Mouse (Mus musculus): ENCODE data around the gene Cpt1b. TPM values are rescaled to one million over a fixed set of nuclear protein-coding genes. Genes with fewer than 3 reads are reported as not detected.
A peak's percentile ranks its signal among the peaks of the same experiment; 100 is the strongest.

Cpt1b gene
- total and polyA plus RNA-seq, 2 experiments from 2014 or later = 412 to 674 TPM

GRCm38 (mm10) chr15:89376040-89376439 lies 49.6 kb downstream of the Cpt1b start:
- TF ChIP-seq EP300 (IDR thresholded peaks at IDR 0.05; ENCODE audit: low read depth) (no peak), CTCF (IDR thresholded peaks at IDR 0.05; ENCODE audit: low read depth) (no peak)
- peaks cover 12% of the 10 kb centered on the region for H3K36me3 ChIP-seq (replicated peaks; ENCODE audit: control insufficient read depth, insufficient read depth, low read length)
- H3K27ac ChIP-seq (ENCODE audit: low read depth) = no peak overlapping the region
- H3K9ac ChIP-seq (replicated peaks; ENCODE audit: low read depth, low read length) = no peak overlapping the region
- 66% methylated on average over 7 of the region's 7 CpGs for WGBS
- H3K4me2 ChIP-seq (ENCODE audit: low read depth, low read length) = no peak overlapping the region
- H3K4me3 ChIP-seq (ENCODE audit: low read depth, low read length) = no peak overlapping the region
- no peak for DNase-seq (ENCODE audit: low spot score)
- peaks cover 40% of the 10 kb centered on the region for H3K27me3 ChIP-seq (ENCODE audit: control insufficient read depth, insufficient read depth, low read length)
- no peaks in the 10 kb centered on the region for H3K9me3 ChIP-seq (replicated peaks; ENCODE audit: control insufficient read depth, low read length)
- peaks cover 12% of the 10 kb centered on the region; the same call in 1 of the 2 replicates for H3K4me1 ChIP-seq (ENCODE audit: control insufficient read depth, insufficient read depth)
- no peak for ATAC-seq (ENCODE audit: insufficient read depth, low read depth)

DNA sequence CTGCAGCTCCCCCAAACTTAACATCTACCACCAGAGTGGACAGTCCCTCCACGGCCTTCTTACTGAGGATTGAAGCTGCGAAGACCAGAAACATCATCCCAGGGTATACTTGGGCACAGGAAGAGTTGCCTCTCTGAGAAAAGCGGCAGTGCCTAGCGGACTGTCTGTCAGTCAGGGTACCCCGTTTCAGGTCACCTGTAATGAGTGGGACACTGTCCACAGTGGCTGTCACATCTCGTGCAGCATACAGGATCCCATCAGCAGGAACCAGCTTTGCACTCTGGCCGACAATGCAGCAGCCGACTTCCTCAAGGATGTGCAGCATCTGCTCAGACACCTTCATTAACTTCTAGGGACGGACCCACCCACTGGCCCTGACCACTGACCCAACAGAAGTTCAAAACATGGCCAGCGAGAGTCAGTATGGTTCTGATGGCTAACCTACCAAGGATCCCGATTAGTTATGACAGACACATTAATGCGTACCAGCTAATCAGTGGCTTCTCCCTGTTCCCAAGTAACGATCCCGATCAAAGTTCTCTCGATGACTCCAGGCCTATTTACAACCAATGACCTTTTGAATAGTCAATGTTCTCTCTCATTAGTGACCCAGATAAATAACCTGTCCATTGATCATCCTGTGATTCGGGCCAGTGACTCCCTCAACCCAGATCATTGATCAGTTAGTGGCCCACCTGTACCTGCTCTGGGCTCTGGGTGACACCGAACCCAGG lies 50.7 kb downstream of the Cpt1b start:
- WGBS = 90% methylated on average over 17 of the region's 17 CpGs
- no peak for ATAC-seq (ENCODE audit: insufficient read depth, low read depth)
- H3K4me3 ChIP-seq (ENCODE audit: low read depth, low read length) = no peak overlapping the region
- H3K4me2 ChIP-seq (ENCODE audit: low read depth, low read length) = no peak overlapping the region
- peaks cover 22% of the 10 kb centered on the region for H3K36me3 ChIP-seq (replicated peaks; ENCODE audit: control insufficient read depth, insufficient read depth, low read length)
- H3K4me1 ChIP-seq (ENCODE audit: control insufficient read depth, insufficient read depth) = peaks cover 12% of the 10 kb centered on the region; the same call in 1 of the 2 replicates
- no peak overlapping the region for H3K27ac ChIP-seq (ENCODE audit: low read depth)
- H3K27me3 ChIP-seq (ENCODE audit: control insufficient read depth, insufficient read depth, low read length) = peaks cover 35% of the 10 kb centered on the region
- no peak overlapping the region for H3K9ac ChIP-seq (replicated peaks; ENCODE audit: low read depth, low read length)
- no peaks in the 10 kb centered on the region for H3K9me3 ChIP-seq (replicated peaks; ENCODE audit: control insufficient read depth, low read length)
- DNase-seq (ENCODE audit: low spot score) = no peak
- TF ChIP-seq CTCF (IDR thresholded peaks at IDR 0.05; ENCODE audit: low read depth) = no peak
- TF ChIP-seq EP300 (IDR thresholded peaks at IDR 0.05; ENCODE audit: low read depth) = no peak

DNA sequence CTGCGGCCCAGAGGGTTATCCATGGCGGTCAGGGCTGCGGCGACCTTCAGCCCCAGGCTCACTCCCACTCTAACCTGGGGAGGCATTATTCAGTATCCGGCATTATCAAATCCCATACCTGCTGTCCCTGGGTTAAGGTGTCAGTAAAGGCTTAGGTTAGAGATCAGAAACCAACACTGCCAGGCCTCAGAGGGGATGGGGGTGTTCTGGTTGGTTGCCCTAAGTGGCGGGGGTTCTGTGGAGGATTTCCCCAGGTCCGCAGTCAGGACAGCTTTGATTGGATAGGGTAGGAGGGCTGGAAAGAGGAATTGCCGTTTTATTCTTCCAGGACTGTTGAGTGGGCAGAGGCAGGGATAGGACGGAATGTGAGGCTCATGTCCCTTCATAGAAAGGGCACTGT lies 51.3 kb downstream of the Cpt1b start:
- no peak for TF ChIP-seq CTCF (IDR thresholded peaks at IDR 0.05; ENCODE audit: low read depth)
- TF ChIP-seq EP300 (IDR thresholded peaks at IDR 0.05; ENCODE audit: low read depth) = no peak
- ATAC-seq (ENCODE audit: insufficient read depth, low read depth) (no peak), DNase-seq (ENCODE audit: low spot score) (no peak)
- H3K9ac ChIP-seq (replicated peaks; ENCODE audit: low read depth, low read length) = peak overlapping the region; percentile 57
- H3K36me3 ChIP-seq (replicated peaks; ENCODE audit: control insufficient read depth, insufficient read depth, low read length) = peaks cover 29% of the 10 kb centered on the region
- H3K4me2 ChIP-seq (ENCODE audit: low read depth, low read length) = peak overlapping the region; percentile 79
- peaks cover 32% of the 10 kb centered on the region for H3K27me3 ChIP-seq (ENCODE audit: control insufficient read depth, insufficient read depth, low read length)
- H3K27ac ChIP-seq (ENCODE audit: low read depth) = peak overlapping the region; percentile 87
- H3K4me1 ChIP-seq (ENCODE audit: control insufficient read depth, insufficient read depth) = peaks cover 12% of the 10 kb centered on the region; the same call in 1 of the 2 replicates
- H3K4me3 ChIP-seq (ENCODE audit: low read depth, low read length) = peak overlapping the region; percentile 60
- no peaks in the 10 kb centered on the region for H3K9me3 ChIP-seq (replicated peaks; ENCODE audit: control insufficient read depth, low read length)
- 43% methylated on average over 9 of the region's 9 CpGs for WGBS

DNA sequence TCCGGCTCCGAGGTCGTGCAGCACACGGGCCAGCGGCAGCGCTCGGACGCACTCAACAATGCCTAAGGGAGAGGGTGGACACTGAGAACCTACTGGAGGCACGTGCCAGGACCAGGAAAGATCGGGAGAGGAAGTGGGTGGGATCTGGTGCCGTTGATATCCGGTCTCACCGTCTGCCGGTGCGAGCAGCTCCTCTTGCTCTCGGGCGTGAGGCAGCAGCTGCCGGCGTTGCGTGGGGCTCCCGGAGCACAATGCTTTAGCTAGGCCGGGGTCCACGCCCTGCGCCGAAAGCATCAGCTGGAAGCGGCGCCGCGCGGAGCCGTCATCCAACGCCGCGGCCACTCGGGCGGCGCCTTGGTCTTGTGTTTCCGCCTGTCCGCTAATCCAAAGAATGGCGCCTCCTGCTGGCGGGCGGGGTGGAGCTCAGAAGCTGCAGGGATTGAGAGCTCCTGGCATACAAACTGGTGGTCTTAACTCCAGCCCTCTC lies 51.9 kb downstream of the Cpt1b start, which contains the start of gene Sco2:
Gene Sco2, minus strand, starts transcription at position 85 of the 487 bp plus-strand sequence.
- peak within 1 kb of the TSS; percentile 87 for H3K27ac ChIP-seq (ENCODE audit: low read depth)
- peak; percentile 81 for DNase-seq (ENCODE audit: low spot score)
- H3K9ac ChIP-seq (replicated peaks; ENCODE audit: low read depth, low read length) = peak within 1 kb of the TSS; percentile 57
- H3K4me1 ChIP-seq (ENCODE audit: control insufficient read depth, insufficient read depth) = peaks cover 8% of the 10 kb centered on the region; the same call in 1 of the 2 replicates
- H3K9me3 ChIP-seq (replicated peaks; ENCODE audit: control insufficient read depth, low read length) = no peaks in the 10 kb centered on the region
- H3K4me2 ChIP-seq (ENCODE audit: low read depth, low read length) = peak within 1 kb of the TSS; percentile 79
- peak; percentile 81 for ATAC-seq (ENCODE audit: insufficient read depth, low read depth)
- H3K27me3 ChIP-seq (ENCODE audit: control insufficient read depth, insufficient read depth, low read length) = peaks cover 26% of the 10 kb centered on the region
- TF ChIP-seq EP300 (IDR thresholded peaks at IDR 0.05; ENCODE audit: low read depth) = peak; percentile 80; the same call in 1 of the 2 replicates
- TF ChIP-seq CTCF (IDR thresholded peaks at IDR 0.05; ENCODE audit: low read depth) = peak; percentile 75
- peak within 1 kb of the TSS; percentile 60 for H3K4me3 ChIP-seq (ENCODE audit: low read depth, low read length)
- WGBS = 0% methylated on average over 42 of the region's 42 CpGs
- H3K36me3 ChIP-seq (replicated peaks; ENCODE audit: control insufficient read depth, insufficient read depth, low read length) = peaks cover 34% of the 10 kb centered on the region

DNA sequence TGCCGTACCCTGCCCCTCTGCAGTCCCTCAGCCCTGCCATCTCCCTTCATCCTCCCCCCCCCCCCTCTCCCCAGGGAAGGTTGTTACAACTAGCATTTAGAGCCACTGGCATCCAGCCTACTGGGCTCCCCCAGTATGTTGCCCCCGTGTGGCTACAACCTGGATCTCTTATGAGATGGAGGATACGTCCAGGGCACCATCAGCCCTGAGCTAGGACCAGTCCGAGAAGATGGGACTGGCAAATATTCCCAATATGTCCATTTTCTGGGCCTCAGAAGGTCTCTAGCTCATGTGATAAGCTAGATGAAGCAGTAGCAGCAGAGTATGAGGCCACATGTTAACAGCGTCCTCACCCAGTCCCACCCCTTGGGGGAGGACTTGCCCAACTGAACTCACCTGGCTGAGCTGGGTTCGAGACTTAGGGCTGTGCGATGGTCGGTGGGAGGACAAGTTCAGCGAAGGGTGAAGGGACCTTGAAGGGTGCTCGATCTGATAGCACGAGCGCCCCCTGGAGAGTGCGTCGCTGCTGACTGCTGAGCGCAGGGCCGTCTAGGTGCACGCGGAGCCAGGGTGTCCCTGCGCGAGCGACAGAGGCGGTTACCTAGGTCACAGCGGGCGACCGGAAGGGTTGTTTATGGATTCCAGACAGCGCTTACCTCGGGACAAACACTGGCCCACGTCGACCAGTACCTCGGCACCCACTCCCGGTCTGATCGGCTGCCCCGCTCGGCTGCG lies 52.5 kb downstream of the Cpt1b start:
- Histone ChIP-seq H3K9ac (replicated peaks; ENCODE audit: low read depth, low read length) (peak overlapping the region; percentile 57), H3K27ac (ENCODE audit: low read depth) (peak overlapping the region; percentile 87), H3K36me3 (replicated peaks; ENCODE audit: control insufficient read depth, insufficient read depth, low read length) (peaks cover 40% of the 10 kb centered on the region), H3K27me3 (ENCODE audit: control insufficient read depth, insufficient read depth, low read length) (peaks cover 20% of the 10 kb centered on the region), H3K4me3 (ENCODE audit: low read depth, low read length) (peak overlapping the region; percentile 60), H3K9me3 (replicated peaks; ENCODE audit: control insufficient read depth, low read length) (no peaks in the 10 kb centered on the region), H3K4me2 (ENCODE audit: low read depth, low read length) (peak overlapping the region; percentile 79), H3K4me1 (ENCODE audit: control insufficient read depth, insufficient read depth) (peaks cover 8% of the 10 kb centered on the region; the same call in 1 of the 2 replicates)
- TF ChIP-seq EP300 (IDR thresholded peaks at IDR 0.05; ENCODE audit: low read depth) = no peak
- TF ChIP-seq CTCF (IDR thresholded peaks at IDR 0.05; ENCODE audit: low read depth) = peak; percentile 51
- ATAC-seq (ENCODE audit: insufficient read depth, low read depth) (peak; percentile 81), DNase-seq (ENCODE audit: low spot score) (peak; percentile 56)
- WGBS = under 1% methylated on average over 35 of the region's 35 CpGs

Measured in heart, postnatal 0 days (tissue).